Mouse (Mus musculus): ENCODE measurements around the gene Apom. TPM values are rescaled to one million over a fixed set of nuclear protein-coding genes. Genes with fewer than 3 reads are reported as not detected.

Gene Apom
- total RNA-seq (2022), result not detected

- no peak for DNase-seq (ENCODE audit: low spot score in 2 of 2)
Observed at GRCm38 (mm10) chr17:35131500-35132173, at the start of gene Apom. Apom (minus strand) TSS chr17:35132050.

- no peak for DNase-seq (ENCODE audit: low spot score in 2 of 2)
Observed at GRCm38 (mm10) chr17:35180093-35180492, 48.2 kb upstream of the Apom start.

DNA sequence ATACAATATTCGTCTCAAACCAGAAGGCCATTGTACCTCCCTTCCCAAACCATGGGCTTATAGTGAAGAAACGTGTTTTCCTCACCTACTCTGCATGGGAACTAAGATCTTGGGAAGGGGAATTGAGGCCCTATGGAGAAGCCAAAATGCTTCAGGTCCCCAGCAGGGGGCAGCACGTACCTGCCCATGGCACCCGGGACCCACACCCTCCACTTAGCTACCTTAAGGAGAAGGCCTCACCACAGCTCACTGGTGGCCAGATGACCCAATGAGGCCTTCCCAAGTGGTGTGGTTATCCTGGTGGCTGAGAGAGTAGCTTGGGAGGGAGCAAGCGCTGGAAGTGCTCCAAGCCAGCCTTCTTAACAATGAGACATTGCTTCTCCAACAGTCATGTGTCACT lies 46.7 kb upstream of the Apom start:
- peak in 1 of 2 experiments; percentile 55 for DNase-seq (ENCODE audit: low spot score in 2 of 2)

DNA sequence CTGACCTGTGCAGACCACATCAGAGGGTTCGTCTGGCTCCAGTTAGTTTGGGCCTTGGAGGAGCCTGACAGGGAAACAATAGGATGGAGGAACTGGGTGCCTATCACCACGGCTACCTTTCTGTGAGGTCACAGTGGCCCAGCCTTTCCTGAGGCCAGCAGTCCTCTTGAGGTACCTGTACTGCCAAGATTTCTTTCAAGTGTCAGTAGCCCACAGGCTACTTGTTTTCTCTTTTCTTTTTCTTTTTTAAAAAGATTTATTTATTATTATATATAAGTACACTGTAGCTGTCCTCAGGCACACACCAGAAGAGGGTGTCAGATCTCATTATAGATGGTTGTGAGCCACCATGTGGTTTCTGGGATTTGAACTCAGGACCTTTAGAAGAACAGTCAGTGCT lies 44.1 kb upstream of the Apom start, which contains the start of gene Aif1:
Aif1 (minus strand) TSS at position 101 of the 400 bp plus-strand sequence.
- no peak for DNase-seq (ENCODE audit: low spot score in 2 of 2)

GRCm38 (mm10) chr17:35175382-35175781 lies 43.5 kb upstream of the Apom start:
- no peak for DNase-seq (ENCODE audit: low spot score in 2 of 2)

GRCm38 (mm10) chr17:35174201-35174977 lies 42.5 kb upstream of the Apom start:
- DNase-seq (ENCODE audit: low spot score in 2 of 2), result no peak

GRCm38 (mm10) chr17:35173329-35173728 lies 41.5 kb upstream of the Apom start:
- DNase-seq (ENCODE audit: low spot score in 2 of 2), result no peak

GRCm38 (mm10) chr17:35172445-35173234 lies 40.8 kb upstream of the Apom start:
- DNase-seq (ENCODE audit: low spot score in 2 of 2), result no peak

GRCm38 (mm10) chr17:35168541-35169207 lies 36.8 kb upstream of the Apom start:
- DNase-seq (ENCODE audit: low spot score in 2 of 2), result no peak

DNA sequence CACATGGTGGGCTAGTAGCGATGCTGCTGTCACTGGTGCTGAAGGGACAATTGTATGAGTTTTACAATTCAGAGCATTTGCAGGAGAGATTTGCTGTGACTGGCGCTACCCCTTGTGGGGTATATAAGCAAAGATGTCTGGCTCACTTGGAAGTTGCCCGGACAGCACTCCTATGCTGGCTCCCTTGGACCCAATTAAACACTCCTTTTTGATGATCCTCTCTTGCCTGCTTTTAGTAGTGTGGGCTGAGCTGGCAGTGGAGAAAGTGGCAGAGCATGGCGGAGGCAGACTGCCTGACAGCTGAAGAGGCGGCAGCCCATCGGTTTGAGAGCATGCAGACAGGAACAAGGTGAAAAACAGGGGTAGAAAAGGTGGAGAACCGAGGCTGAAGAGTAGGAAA lies 35.9 kb upstream of the Apom start:
- no peak for DNase-seq (ENCODE audit: low spot score in 2 of 2)

- peak; percentile 58 to 66 for DNase-seq (ENCODE audit: low spot score in 2 of 2)
Observed at GRCm38 (mm10) chr17:35166352-35167035, 34.6 kb upstream of the Apom start.

DNA sequence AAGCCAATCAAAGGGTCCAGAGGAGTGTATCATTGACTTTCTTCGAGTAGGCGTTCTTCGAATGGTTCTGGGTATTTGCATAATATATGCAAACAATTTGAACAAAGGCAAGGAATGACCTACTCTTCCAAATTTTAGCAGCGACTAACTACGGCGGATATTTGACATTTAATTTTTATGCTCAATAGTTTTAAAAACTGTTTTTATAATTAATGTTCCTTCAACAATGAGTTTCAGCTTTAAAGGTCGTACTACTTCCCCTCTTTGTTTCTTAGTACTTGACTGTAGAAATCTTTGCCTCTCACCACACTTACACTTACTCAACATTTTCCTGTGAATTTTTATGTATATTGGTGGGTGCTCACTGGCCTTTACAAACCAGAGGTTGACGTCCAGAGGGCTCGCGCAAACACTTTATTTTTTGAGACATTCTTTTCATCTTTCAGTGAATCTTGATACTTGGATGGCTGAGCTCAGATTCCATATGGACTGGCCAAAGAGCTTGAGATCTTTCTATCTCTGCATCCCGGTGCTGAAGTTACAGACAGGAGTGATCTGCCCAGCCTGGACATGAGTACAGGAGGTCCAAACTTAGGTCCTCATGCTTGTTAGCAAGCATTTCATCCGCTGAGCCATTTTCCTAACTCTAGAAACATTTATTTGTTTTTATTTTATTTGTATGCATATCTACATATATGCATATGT lies 33.8 kb upstream of the Apom start:
- DNase-seq (ENCODE audit: low spot score in 2 of 2), result no peak

DNA sequence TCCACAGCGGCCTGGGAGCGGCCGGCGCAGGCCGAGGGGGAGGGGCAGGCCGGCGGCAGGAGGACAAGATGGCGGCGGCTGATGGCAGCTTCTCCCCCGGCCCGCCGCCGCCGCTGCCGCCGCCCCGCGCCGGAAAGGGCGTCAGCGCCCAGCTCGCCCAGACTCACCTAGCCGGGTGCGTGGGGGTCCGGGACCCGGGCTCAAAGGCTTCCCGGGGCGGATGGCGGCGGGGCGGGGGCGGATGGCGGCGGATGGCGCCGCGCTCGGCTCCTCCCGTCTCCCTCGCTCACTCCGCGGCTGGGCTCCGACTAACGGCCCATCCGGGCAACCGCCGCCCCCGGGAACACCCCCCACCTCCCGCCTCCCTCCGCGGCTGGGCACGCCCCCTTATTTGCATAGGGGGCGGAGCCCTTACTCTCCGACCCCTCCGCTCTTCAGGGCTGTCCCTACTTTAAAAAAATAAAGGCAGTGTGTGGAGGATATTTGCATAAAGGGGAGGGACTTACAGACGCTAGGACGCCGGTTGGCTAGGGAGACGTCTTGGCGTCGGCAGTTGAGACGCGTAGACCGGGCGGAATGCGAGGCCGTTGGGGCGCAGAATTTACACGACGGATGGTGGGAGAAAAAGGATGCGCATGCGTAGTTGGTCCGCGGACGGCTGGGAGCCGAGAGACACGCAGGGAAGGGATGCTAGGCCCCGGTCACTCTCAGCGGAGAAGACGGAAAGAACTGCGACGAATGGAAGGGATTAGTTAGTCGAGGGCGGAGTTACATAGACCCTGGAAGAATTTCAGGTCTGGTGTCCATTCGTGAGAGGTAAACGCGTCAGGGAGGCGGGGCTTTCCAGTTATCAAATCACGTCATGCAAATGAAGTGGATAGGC lies 33.0 kb upstream of the Apom start, which contains the start of gene Prrc2a:
Prrc2a (minus strand) TSS at position 330 of the 883 bp plus-strand sequence.
- DNase-seq (ENCODE audit: low spot score in 2 of 2), result peak; percentile 99

GRCm38 (mm10) chr17:35164218-35164567 lies 32.3 kb upstream of the Apom start:
- DNase-seq (ENCODE audit: low spot score in 2 of 2), result no peak

- DNase-seq (ENCODE audit: low spot score in 2 of 2), result no peak
Observed at GRCm38 (mm10) chr17:35163326-35164081, 31.7 kb upstream of the Apom start.

DNA sequence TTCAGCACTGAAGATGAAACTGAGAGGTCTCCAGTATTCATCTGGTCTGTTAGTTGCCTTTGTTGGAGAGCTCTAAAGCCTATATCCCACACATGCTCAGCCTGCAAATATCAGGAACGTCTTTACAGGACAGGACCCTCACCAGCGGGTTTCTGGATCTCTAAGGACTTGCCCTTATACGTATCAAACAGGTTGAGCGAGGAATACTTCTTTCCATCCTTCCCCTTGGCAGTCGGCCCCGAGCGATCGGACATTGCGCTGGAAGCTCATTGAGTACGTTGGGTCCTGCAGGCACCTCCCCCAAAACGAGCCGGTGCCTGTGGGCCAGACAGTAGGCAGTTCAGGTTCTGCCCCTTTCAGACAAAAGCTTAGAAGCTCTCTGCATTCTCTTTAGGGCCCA lies 30.9 kb upstream of the Apom start:
- DNase-seq (ENCODE audit: low spot score in 2 of 2), result no peak

DNA sequence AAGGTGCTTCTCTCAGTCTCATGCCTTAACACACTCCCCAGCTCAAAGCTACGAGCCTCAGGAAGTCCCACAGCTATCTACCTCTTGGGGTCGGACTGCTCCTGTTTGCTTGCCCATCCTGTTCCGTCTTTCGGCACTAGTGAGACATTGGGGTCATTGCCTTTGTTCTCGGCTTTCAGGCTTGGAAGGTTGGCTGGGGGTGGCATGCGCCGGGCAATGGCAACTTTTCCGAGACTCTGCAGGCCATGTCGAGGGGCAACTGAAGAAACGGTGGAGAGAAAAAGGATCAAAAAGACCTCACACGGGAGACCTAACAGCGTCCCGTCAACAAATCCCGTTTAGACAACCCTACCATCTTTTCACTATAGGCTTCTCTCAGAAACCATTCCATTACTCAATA lies 30.3 kb upstream of the Apom start:
- DNase-seq (ENCODE audit: low spot score in 2 of 2), result no peak

DNA sequence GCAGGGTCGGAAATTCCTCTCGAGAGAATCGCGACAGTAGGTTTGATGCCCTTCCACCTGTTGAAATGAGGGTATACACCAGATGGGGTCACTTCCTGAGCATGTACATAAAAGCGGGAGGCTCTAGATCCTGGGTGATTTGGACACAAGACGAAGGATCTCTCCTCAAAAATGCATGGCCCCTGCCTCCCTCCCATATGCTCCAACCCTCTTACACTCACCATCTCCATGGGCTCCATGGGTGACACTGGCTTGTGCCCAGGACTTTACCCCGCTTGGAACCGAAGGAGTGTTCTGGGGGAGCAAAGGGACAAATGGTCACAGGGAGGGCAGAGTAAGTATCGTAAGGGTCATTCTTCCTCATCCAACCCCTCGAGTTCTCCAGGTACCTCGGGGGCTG lies 29.6 kb upstream of the Apom start:
- DNase-seq (ENCODE audit: low spot score in 2 of 2), result no peak

Data from layer of hippocampus, adult 8-10 months (tissue).